Mouse (Mus musculus) forebrain, postnatal 0 days (tissue): ENCODE results near the gene Git2. TPM values are rescaled to one million over a fixed set of nuclear protein-coding genes. Genes with fewer than 3 reads are reported as not detected.
A peak's percentile ranks its signal among the peaks of the same experiment; 100 is the strongest.

ENCODE experiments used
- ATAC-seq: fragments of 200-750 bp; cut with Nextera tagmentation; 2 replicates; pipeline ENCODE4 v1.8.0; 2017; ENCODE audit warnings: mild to moderate bottlenecking, moderate library complexity
- DNase-seq: peaks from one replicate; pipeline ENCODE4 v3.0.0-alpha.2; 2015
- H3K27ac ChIP-seq: fragments of 300-500 bp; sonication (generic); 2 replicates; pipeline ENCODE4 v1.5.1; 2014; ENCODE audit warnings: low read depth, mild to moderate bottlenecking, antibody characterized with exemption, low read length, moderate library complexity, mixed read lengths
- H3K27me3 ChIP-seq: fragments of 300-500 bp; sonication (generic); 2 replicates; pipeline ENCODE4 v1.6.1; 2014; ENCODE audit warnings: mild to moderate bottlenecking, low read length, mixed read lengths; ENCODE audit not compliant: insufficient read depth
- H3K36me3 ChIP-seq: fragments of 300-500 bp; sonication (generic); 2 replicates; pipeline ENCODE4 v1.6.1; 2014; ENCODE audit warnings: mild to moderate bottlenecking, moderate library complexity; ENCODE audit not compliant: insufficient read depth
- H3K4me1 ChIP-seq: fragments of 300-500 bp; sonication (generic); 2 replicates; pipeline ENCODE4 v1.6.1; 2014; ENCODE audit warnings: antibody characterized with exemption; ENCODE audit not compliant: insufficient read depth
- H3K4me2 ChIP-seq: fragments of 300-500 bp; sonication (generic); 2 replicates; pipeline ENCODE4 v1.6.1; 2014; ENCODE audit warnings: low read depth, mild to moderate bottlenecking, moderate library complexity
- H3K4me3 ChIP-seq: fragments of 300-500 bp; sonication (generic); 2 replicates; pipeline ENCODE4 v1.5.1; 2014; ENCODE audit warnings: low read depth, low read length, mixed read lengths
- H3K9ac ChIP-seq: fragments of 300-500 bp; sonication (generic); 2 replicates; pipeline ENCODE4 v1.6.1; 2014; ENCODE audit warnings: mild to moderate bottlenecking
- H3K9me3 ChIP-seq: fragments of 300-500 bp; sonication (generic); 2 replicates; pipeline ENCODE4 v1.6.1; 2016; ENCODE audit warnings: low read length
- CTCF ChIP-seq: sonication (generic); IDR thresholded peaks from 2 replicates; pipeline ENCODE4 v1.5.1; 2016; ENCODE audit warnings: antibody characterized with exemption, control low read depth, low read depth
- whole genome bisulfite sequencing: fragments of 180-500 bp; shearing (Covaris S2); extraction: QIAGEN DNeasy Blood & Tissue Kit; methylation state at CpG from one replicate; pipeline ENCODE4 v1.1.7; 2014; 5-methylcytosine and 5-hydroxymethylcytosine counted together
- polyA plus RNA-seq: library from polyadenylated mRNA; unstranded; fragments of >200 nt; fragmentation: Nextera tagmentation; extraction: Ambion mirVana; gene quantifications from 2 replicates; pipeline ENCODE4 v1.2.1, GENCODE M21; 2015
- total RNA-seq: library from RNA; depleted of rRNA; stranded (reverse); fragments of >200 nt; gene quantifications from 2 replicates; pipeline ENCODE4 v1.2.3, GENCODE M21; 2014

The Git2 gene
- total and polyA plus RNA-seq, 2 experiments from 2014 or later: 31.1 to 57.6 TPM

DNA sequence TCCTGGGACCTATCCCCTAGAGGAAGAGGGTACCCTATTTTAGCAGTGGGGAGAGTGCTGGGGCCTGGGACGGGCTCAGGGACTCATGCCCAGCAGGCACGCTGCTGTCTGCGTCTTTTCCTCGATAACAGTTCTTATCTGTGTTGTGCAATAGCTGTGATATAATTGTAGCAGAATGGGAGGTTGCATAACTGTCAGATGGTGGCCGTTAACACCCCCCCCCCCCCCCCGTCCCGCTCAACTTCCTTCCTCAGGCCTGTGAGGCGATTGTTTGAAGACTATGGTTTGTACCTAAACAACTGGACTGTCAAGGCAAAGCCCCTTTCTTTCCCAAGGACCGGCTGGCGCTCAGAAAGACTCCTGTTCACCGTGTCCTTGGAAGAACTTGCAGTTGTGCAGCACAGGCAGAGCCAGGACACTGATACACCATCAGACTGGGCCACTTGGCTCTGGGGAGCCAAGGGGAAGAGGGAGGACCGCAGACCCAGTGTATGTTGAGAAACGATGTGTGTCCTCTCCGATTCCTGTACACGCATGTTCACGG, 9.4 kb upstream of the Git2 start:
- WGBS: 74% methylated on average over 16 of the region's 16 CpGs
- no peak for TF ChIP-seq CTCF
- H3K4me2 ChIP-seq: no peak overlapping the region
- H3K4me1 ChIP-seq: no peaks in the 10 kb centered on the region
- no peak overlapping the region for H3K4me3 ChIP-seq
- H3K9me3 ChIP-seq: no peaks in the 10 kb centered on the region
- DNase-seq (no peak), ATAC-seq (no peak)
- H3K27me3 ChIP-seq: no peaks in the 10 kb centered on the region
- no peak overlapping the region for H3K27ac ChIP-seq
- peaks cover 23% of the 10 kb centered on the region for H3K36me3 ChIP-seq
- no peak overlapping the region for H3K9ac ChIP-seq

- DNase-seq: no peak
- peaks cover 16% of the 10 kb centered on the region for H3K36me3 ChIP-seq
- WGBS: 85% methylated on average over 12 of the region's 12 CpGs
- ATAC-seq: no peak
- H3K9me3 ChIP-seq: no peaks in the 10 kb centered on the region
- H3K27me3 ChIP-seq: no peaks in the 10 kb centered on the region
- H3K4me3 ChIP-seq: no peak overlapping the region
- H3K27ac ChIP-seq: no peak overlapping the region
- H3K4me1 ChIP-seq: no peaks in the 10 kb centered on the region
- H3K9ac ChIP-seq: no peak overlapping the region
- TF ChIP-seq CTCF: no peak
- H3K4me2 ChIP-seq: no peak overlapping the region
These were observed 8.3 kb upstream of the Git2 start for GRCm38 (mm10) chr5:114783405-114784163.

DNA sequence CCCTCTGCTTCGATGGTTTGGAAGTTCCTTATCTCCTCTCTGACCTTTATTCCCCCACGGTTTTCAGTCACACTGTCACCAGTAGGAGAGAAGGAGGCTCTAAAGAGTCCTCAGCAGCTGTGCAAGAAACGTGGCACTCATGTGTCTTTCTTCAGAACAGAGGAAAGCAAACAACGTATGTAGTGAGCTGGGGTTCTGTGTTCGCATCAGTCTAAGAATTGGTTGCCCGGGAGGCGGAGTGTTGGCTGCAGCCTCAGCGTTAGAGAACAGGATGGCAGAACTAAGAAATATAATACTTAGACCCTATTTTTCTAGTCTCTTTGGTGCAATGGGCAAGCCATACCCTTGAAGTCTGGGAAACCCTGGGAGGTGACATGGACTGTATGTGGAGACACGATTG, 7.7 kb upstream of the Git2 start:
- Histone ChIP-seq H3K4me3 (no peak overlapping the region), H3K36me3 (peaks cover 16% of the 10 kb centered on the region), H3K4me2 (no peak overlapping the region), H3K9me3 (no peaks in the 10 kb centered on the region), H3K27ac (no peak overlapping the region), H3K4me1 (no peaks in the 10 kb centered on the region), H3K27me3 (no peaks in the 10 kb centered on the region), H3K9ac (no peak overlapping the region)
- DNase-seq (no peak), ATAC-seq (no peak)
- TF ChIP-seq CTCF: no peak
- WGBS: 84% methylated on average over 9 of the region's 9 CpGs

GRCm38 (mm10) chr5:114780912-114781311, 5.6 kb upstream of the Git2 start:
- Histone ChIP-seq H3K9me3 (no peaks in the 10 kb centered on the region), H3K36me3 (no peaks in the 10 kb centered on the region), H3K27ac (no peak overlapping the region), H3K27me3 (no peaks in the 10 kb centered on the region), H3K4me2 (no peak overlapping the region), H3K9ac (no peak overlapping the region), H3K4me1 (peaks cover 11% of the 10 kb centered on the region; the same call in 1 of the 2 replicates), H3K4me3 (no peak overlapping the region)
- DNase-seq (no peak), ATAC-seq (no peak)
- no peak for TF ChIP-seq CTCF
- WGBS: 81% methylated on average over 7 of the region's 7 CpGs

DNA sequence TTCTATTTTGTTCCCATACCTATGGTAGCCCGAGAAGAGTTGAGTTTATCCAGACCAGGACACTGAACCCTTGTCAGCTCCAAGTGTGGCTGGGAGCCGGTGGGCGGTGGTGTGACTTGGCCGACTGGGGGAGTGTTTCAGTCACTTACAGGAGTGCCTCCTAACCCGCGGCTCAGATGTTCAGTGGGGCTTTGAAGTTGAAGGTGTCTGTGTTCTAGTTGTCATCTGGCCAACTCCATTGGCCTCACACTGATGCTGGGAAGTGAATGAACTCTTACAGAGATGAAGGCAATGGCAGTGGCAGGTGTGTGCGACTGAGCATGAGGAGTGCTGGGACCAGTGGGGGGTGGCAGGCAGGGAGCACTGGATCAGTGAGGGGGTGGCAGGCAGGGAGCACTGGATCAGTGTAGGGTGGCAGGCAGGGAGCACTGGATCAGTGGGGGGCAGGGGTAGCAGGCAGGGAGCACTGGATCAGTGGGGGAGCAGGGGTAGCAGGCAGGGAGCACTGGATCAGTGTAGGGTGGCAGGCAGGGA, 4.7 kb upstream of the Git2 start:
- Histone ChIP-seq H3K9ac (no peak overlapping the region), H3K4me3 (no peak overlapping the region), H3K36me3 (no peaks in the 10 kb centered on the region), H3K9me3 (no peaks in the 10 kb centered on the region), H3K27me3 (no peaks in the 10 kb centered on the region), H3K27ac (no peak overlapping the region), H3K4me1 (peaks cover 12% of the 10 kb centered on the region; the same call in 1 of the 2 replicates), H3K4me2 (no peak overlapping the region)
- DNase-seq (no peak), ATAC-seq (no peak)
- WGBS: 75% methylated on average over 7 of the region's 7 CpGs
- no peak for TF ChIP-seq CTCF

GRCm38 (mm10) chr5:114776174-114776573, 857 bp upstream of the Git2 start:
- DNase-seq (no peak), ATAC-seq (no peak)
- no peaks in the 10 kb centered on the region for H3K36me3 ChIP-seq
- H3K4me1 ChIP-seq: peaks cover 23% of the 10 kb centered on the region; the same call in 1 of the 2 replicates
- no peak for TF ChIP-seq CTCF
- H3K27me3 ChIP-seq: no peaks in the 10 kb centered on the region
- H3K27ac ChIP-seq: no peak overlapping the region
- no peaks in the 10 kb centered on the region for H3K9me3 ChIP-seq
- H3K4me3 ChIP-seq: peak overlapping the region; percentile 100
- peak overlapping the region; percentile 94 for H3K4me2 ChIP-seq
- H3K9ac ChIP-seq: peak overlapping the region; percentile 91; the same call in 1 of the 2 replicates
- 37% methylated on average over 7 of the region's 7 CpGs for WGBS
